Mouse (Mus musculus) thymus, adult 2 months (tissue): Measurements from ENCODE around the gene Stxbp3. TPM values are rescaled to one million over a fixed set of nuclear protein-coding genes. Genes with fewer than 3 reads are reported as not detected.

ENCODE experiments used
- DNase-seq: peaks from one replicate; pipeline ENCODE4 v3.0.0; 2021
- H3K27ac ChIP-seq: fragments of 200-500 bp; 2 replicates; pipeline ENCODE4 v1.5.1; 2012; ENCODE audit warnings: low read length, control low read depth; ENCODE audit not compliant: control insufficient read depth, insufficient read depth
- H3K27me3 ChIP-seq: fragments of 200-500 bp; 2 replicates; pipeline ENCODE4 v1.6.1; 2012; ENCODE audit warnings: mild to moderate bottlenecking, low read length, moderate library complexity, mixed read lengths; ENCODE audit not compliant: control insufficient read depth, insufficient read depth
- H3K36me3 ChIP-seq: fragments of 200-500 bp; 2 replicates; pipeline ENCODE4 v1.6.1; 2012; ENCODE audit warnings: mild to moderate bottlenecking, low read length, moderate library complexity; ENCODE audit not compliant: control insufficient read depth, insufficient read depth
- H3K4me1 ChIP-seq: fragments of 200-500 bp; replicated peaks from 2 replicates; pipeline ENCODE4 v1.6.1; 2012; ENCODE audit warnings: low read length; ENCODE audit not compliant: control insufficient read depth, insufficient read depth
- H3K4me3 ChIP-seq: fragments of 200-500 bp; 2 replicates; pipeline ENCODE4 v1.5.1; 2012; ENCODE audit warnings: mild to moderate bottlenecking, low read length, control low read depth, moderate library complexity; ENCODE audit not compliant: control insufficient read depth, insufficient read depth
- CTCF ChIP-seq: fragments of 200-500 bp; IDR thresholded peaks from 2 replicates; pipeline ENCODE4 v1.5.1; 2012; ENCODE audit warnings: mild to moderate bottlenecking, control low read depth, low read length, moderate library complexity, borderline replicate concordance; ENCODE audit not compliant: control insufficient read depth, poor library complexity, insufficient read depth; ENCODE audit errors: extremely low read depth
- POLR2A ChIP-seq: fragments of 200-500 bp; IDR thresholded peaks from 2 replicates; pipeline ENCODE4 v1.6.1; 2012; ENCODE audit warnings: mild to moderate bottlenecking, low read length, control low read depth, moderate library complexity; ENCODE audit not compliant: control insufficient read depth, poor library complexity, insufficient read depth; ENCODE audit errors: extremely low read depth
- WGBS: fragments of 180-500 bp; shearing (Covaris S2); methylation state at CpG from one replicate; pipeline ENCODE4 v1.1.7; 2018; 5-methylcytosine and 5-hydroxymethylcytosine counted together
- polyA plus RNA-seq: library from polyadenylated mRNA; depleted of rRNA; stranded (reverse); fragments of >200 nt; gene quantifications from 2 replicates; pipeline ENCODE4 v1.2.3, GENCODE M21; 2012

Gene Stxbp3
- polyA plus RNA-seq, 1 experiment, result 13.2 TPM

GRCm38 (mm10) chr3:108815631-108816030 is 24.7 kb downstream of the Stxbp3 start:
- Histone ChIP-seq H3K4me1 (no peaks in the 10 kb centered on the region), H3K4me3 (no peak overlapping the region), H3K36me3 (peaks cover 63% of the 10 kb centered on the region), H3K27ac (no peak overlapping the region), H3K27me3 (no peaks in the 10 kb centered on the region)
- TF ChIP-seq POLR2A (no peak), CTCF (no peak)
- WGBS, result 95% methylated on average over 4 of the region's 4 CpGs
- DNase-seq, result no peak

- no peaks in the 10 kb centered on the region for H3K4me1 ChIP-seq
- 94% methylated on average over 4 of the region's 4 CpGs for WGBS
- H3K27ac ChIP-seq, result no peak overlapping the region
- H3K4me3 ChIP-seq, result no peak overlapping the region
- no peak for DNase-seq
- H3K27me3 ChIP-seq, result no peaks in the 10 kb centered on the region
- peaks cover 46% of the 10 kb centered on the region for H3K36me3 ChIP-seq
- TF ChIP-seq CTCF (no peak), POLR2A (no peak)
These were observed 29.5 kb downstream of the Stxbp3 start for GRCm38 (mm10) chr3:108810747-108811263.

GRCm38 (mm10) chr3:108805622-108806021 is 34.7 kb downstream of the Stxbp3 start:
- no peak for DNase-seq

GRCm38 (mm10) chr3:108798375-108798774 is 42.0 kb downstream of the Stxbp3 start:
- Histone ChIP-seq H3K27ac (no peak overlapping the region), H3K27me3 (no peaks in the 10 kb centered on the region), H3K4me1 (0 out of 2 replicates have a peak, but pooled peaks cover 3% of the 10 kb centered on the region), H3K36me3 (peaks cover 65% of the 10 kb centered on the region), H3K4me3 (no peak overlapping the region)
- DNase-seq, result no peak
- TF ChIP-seq POLR2A (no peak), CTCF (no peak)
- WGBS, result 91% methylated on average over 2 of the region's 2 CpGs

More at GRCm38 (mm10) chr3:108805622-108806021, 34.7 kb downstream of the Stxbp3 start:
- Histone ChIP-seq H3K4me3 (no peak overlapping the region), H3K27me3 (no peaks in the 10 kb centered on the region), H3K36me3 (peaks cover 51% of the 10 kb centered on the region), H3K27ac (no peak overlapping the region), H3K4me1 (no peaks in the 10 kb centered on the region)
- 95% methylated on average over 5 of the region's 5 CpGs for WGBS
- TF ChIP-seq CTCF (no peak), POLR2A (no peak)

GRCm38 (mm10) chr3:108797723-108798122 is 42.6 kb downstream of the Stxbp3 start:
- no peak for TF ChIP-seq CTCF
- TF ChIP-seq POLR2A, result no peak
- Histone ChIP-seq H3K36me3 (peaks cover 59% of the 10 kb centered on the region), H3K4me3 (no peak overlapping the region)

GRCm38 (mm10) chr3:108796386-108796785 is 43.9 kb downstream of the Stxbp3 start:
- no peak for DNase-seq
- H3K36me3 ChIP-seq, result peaks cover 56% of the 10 kb centered on the region
- H3K4me1 ChIP-seq, result 0 out of 2 replicates have a peak, but pooled peaks cover 3% of the 10 kb centered on the region
- H3K27me3 ChIP-seq, result no peaks in the 10 kb centered on the region
- TF ChIP-seq POLR2A (no peak), CTCF (no peak)
- H3K4me3 ChIP-seq, result no peak overlapping the region
- peak overlapping the region; percentile 16; the same call in 1 of the 2 replicates for H3K27ac ChIP-seq
- WGBS, result 95% methylated on average over 4 of the region's 4 CpGs

More at GRCm38 (mm10) chr3:108797723-108798122, 42.6 kb downstream of the Stxbp3 start:
- DNase-seq, result no peak
- Histone ChIP-seq H3K4me1 (0 out of 2 replicates have a peak, but pooled peaks cover 3% of the 10 kb centered on the region), H3K27me3 (no peaks in the 10 kb centered on the region), H3K27ac (no peak overlapping the region)
- WGBS, result 87% methylated on average over 6 of the region's 6 CpGs

GRCm38 (mm10) chr3:108795554-108796299 is 44.6 kb downstream of the Stxbp3 start:
- 49% methylated on average over 7 of the region's 7 CpGs for WGBS
- 0 out of 2 replicates have a peak overlapping the region, but pooled peaks have one; percentile 31 for H3K27ac ChIP-seq
- peaks cover 50% of the 10 kb centered on the region for H3K36me3 ChIP-seq
- no peak overlapping the region for H3K4me3 ChIP-seq
- H3K4me1 ChIP-seq, result 0 out of 2 replicates have a peak, but pooled peaks cover 3% of the 10 kb centered on the region
- H3K27me3 ChIP-seq, result no peaks in the 10 kb centered on the region
- no peak for DNase-seq
- no peak for TF ChIP-seq CTCF
- TF ChIP-seq POLR2A, result no peak
